Mouse (Mus musculus) lung, adult 2 months (tissue): ENCODE results near the gene Gm30191. TPM values are rescaled to one million over a fixed set of nuclear protein-coding genes. Genes with fewer than 3 reads are reported as not detected.
"Not testable (repeated sequence)": the region's sequence is repeated elsewhere in the genome, so short reads cannot be mapped to it uniquely, and the experiment has no call there.

Source experiments
- DNase-seq: peaks from one replicate; pipeline ENCODE4 v3.0.0; 2022
- H3K4me1 ChIP-seq: fragments of 200-500 bp; 2 replicates; pipeline ENCODE4 v1.6.1; 2011; ENCODE audit warnings: low read length; ENCODE audit not compliant: control insufficient read depth, insufficient read depth
- H3K4me3 ChIP-seq: fragments of 200-500 bp; replicated peaks from 2 replicates; pipeline ENCODE3; 2011; ENCODE audit warnings: low read depth, mild to moderate bottlenecking, control low read depth, low read length; ENCODE audit errors: extremely low read depth
- CTCF ChIP-seq: fragments of 200-500 bp; IDR thresholded peaks from 2 replicates; pipeline ENCODE4 v1.5.1; 2011; ENCODE audit warnings: mild to moderate bottlenecking, low read length, control low read depth; ENCODE audit not compliant: insufficient read depth
- POLR2A ChIP-seq: fragments of 200-500 bp; IDR thresholded peaks from 2 replicates; pipeline ENCODE4 v1.6.1; 2011; ENCODE audit warnings: low read depth, mild to moderate bottlenecking, control low read depth, low read length, borderline replicate concordance; ENCODE audit errors: extremely low read depth
- WGBS: fragments of 180-500 bp; shearing (Covaris S2); methylation state at CpG from one replicate; pipeline ENCODE4 v1.1.7; 2018; 5-methylcytosine and 5-hydroxymethylcytosine counted together
- polyA plus RNA-seq: library from polyadenylated mRNA; depleted of rRNA; stranded (reverse); fragments of >200 nt; gene quantifications from 2 replicates; pipeline ENCODE4 v1.2.3, GENCODE M21; 2012

Gm30191 gene
- polyA plus RNA-seq, 1 experiment, result not detected

DNA sequence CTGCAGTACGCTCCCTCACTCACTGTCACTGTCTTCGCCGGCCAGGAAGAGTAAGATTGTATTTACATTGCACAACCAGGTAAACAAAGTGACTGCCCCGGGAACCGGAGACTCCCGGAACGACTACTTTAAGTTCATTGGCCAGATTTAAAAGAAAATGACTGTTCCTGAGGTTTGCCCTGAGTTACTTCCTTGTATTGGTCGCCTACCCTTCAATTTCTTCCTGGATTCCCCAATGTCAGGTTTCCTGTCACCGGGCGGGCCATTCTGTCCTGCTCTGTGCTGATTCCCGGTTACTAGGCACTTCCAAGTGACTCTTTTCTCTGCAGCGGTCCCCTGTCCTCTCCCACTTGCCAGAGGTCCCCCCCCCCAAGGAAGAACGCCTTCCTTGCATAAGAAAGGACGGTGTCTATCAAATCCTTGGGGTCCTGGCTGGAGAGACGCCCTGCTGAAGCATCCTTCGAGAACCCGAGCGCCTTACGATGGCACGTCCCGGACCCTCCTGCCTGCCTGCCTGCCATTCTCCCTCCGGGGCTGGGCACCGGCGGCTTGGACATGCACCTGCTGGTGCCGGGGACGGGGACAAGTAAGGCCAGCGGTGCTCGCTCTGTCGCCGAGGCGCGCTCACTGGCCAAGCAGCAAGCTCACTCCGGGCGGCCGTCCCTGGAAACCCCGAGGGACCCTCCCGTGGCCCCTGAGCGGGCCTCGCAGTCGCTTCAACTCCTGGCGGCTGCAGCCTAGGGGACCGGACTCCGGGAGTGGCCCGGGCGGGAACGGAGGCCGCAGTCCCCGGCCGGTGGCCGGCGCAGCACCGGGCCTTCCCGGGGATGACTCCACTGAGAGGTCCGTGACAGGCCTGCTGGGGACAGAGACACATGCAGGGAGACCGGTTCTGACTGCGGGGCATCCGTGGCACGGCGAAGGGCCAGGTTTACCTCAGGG lies 39.8 kb downstream of the Gm30191 start:
- no peak for DNase-seq
- Histone ChIP-seq H3K4me1 (peaks cover 4% of the 10 kb centered on the region; the same call in 1 of the 2 replicates), H3K4me3 (peak overlapping the region; percentile 66)
- 1% methylated on average over 59 of the region's 59 CpGs for WGBS
- TF ChIP-seq CTCF (no peak), POLR2A (no peak)

DNA sequence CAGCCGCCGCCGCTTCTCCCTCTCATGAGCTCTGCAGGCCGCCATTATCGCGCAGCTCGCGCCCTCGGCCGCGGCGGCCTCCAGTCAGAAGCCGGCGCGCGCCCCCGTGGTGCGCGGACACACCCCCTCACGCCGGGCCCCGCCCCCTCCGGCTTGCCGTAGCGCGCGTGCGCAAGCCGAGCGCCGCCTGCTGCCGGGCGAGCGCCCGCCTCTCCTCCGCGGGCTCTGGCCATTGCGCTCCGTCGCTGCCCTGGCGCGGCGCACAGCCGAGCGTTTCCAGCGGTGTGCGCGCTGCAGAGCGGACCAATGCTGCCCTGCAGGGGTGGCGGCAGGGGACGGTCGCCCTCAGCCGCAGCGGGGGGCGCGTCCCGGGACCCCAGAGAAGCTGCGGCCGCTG lies 40.4 kb downstream of the Gm30191 start:
- Histone ChIP-seq H3K4me1 (peaks cover 4% of the 10 kb centered on the region; the same call in 1 of the 2 replicates), H3K4me3 (peak overlapping the region; percentile 90)
- under 1% methylated on average over 51 of the region's 59 CpGs for WGBS
- peak; percentile 97 for DNase-seq
- TF ChIP-seq POLR2A (peak; percentile 52; the same call in 1 of the 2 replicates), CTCF (no peak)

DNA sequence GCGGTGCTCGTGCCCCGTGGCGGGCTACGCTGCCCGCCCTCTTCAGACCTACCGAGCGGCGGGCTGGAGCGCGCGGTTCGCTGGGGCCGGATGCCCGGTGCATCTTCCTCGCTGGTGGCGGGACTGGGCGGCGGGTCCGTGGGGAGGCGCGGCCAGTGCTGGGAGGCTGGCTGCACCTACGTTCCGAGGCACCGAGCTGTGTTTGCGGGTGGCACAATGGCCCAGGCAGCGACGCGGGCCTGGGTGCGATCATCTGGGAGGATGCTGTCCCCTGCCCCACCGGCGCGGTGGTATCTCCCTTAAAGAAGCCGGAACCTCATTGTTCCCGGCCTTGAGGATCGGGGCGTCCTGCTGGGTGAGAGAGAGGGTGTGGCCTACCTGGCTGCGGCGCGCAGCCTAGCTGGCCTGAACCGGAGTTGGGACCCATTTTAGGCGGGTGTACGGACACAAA lies 40.9 kb downstream of the Gm30191 start, which contains the start of gene Pdik1l:
Pdik1l (minus strand) TSS at position 321 of the 451 bp plus-strand sequence.
- under 1% methylated on average over 43 of the region's 43 CpGs for WGBS
- DNase-seq, result no peak
- peaks cover 4% of the 10 kb centered on the region; the same call in 1 of the 2 replicates for H3K4me1 ChIP-seq
- H3K4me3 ChIP-seq, result peak within 1 kb of the TSS; percentile 90
- TF ChIP-seq POLR2A (peak; percentile 36; the same call in 1 of the 2 replicates), CTCF (no peak)

DNA sequence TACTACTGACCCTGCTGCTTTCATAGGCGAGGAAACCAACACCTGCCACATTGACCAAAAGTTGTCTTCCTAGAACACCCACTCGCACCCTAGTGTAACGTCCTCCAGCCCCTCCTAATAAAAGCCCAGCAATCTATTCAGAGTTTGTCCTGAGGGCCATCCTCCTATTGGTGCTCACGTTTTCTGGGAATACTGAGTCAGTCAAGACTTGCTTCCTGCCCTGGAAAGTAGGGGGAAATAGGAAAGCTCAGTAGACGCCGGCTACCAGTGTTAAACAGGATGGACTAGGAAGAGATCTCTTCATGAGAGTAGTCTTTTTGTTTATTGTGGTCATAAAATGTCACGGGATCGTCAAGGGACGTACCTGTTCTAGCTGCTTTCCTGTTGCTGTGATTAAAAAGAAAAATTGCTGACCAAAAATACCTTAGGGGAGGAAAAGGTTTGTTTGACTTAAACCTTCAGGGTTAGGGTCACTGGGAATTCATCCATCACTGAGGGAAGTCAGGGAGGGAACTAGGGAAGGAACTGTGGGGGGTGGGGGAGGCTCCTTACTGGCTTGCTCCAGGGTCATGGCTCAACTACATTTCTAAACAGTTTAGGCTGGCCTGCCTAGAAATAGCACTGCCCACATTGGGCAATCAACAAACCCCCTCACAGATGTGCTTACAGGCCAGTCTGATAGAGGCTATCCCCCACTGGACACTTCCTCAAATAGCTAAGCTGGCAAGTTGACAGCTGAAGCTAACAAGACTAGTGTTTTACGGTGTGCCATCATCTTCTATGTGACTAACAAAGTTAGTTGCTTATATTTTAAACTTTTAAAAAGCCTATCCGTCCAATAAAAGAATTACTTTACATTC lies 41.9 kb downstream of the Gm30191 start:
- TF ChIP-seq POLR2A (no peak), CTCF (no peak)
- DNase-seq, result no peak
- Histone ChIP-seq H3K4me1 (peaks cover 4% of the 10 kb centered on the region; the same call in 1 of the 2 replicates), H3K4me3 (no peak overlapping the region)
- 15% methylated on average over 11 of the region's 11 CpGs for WGBS

DNA sequence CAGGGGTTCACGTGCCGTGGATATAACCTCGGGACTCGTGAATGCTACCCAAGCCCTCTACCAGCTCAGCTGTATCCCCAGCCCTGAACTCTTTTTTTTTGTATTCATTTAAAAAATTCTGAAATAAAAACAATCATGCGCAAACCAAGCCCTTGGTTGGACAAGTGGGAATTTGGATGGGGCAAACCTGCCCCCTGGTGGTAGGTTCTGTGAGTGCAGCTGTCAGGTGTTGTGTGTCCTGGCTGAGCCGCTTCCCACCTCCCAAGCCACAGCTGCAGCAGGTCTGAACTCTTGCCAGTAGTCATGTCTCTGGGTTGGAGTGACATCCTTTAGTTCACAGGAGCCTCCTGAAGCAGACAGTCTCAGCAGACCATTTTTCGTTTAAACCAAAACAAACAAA lies 45.3 kb downstream of the Gm30191 start:
- H3K4me3 ChIP-seq, result no peak overlapping the region
- H3K4me1 ChIP-seq, result peaks cover 4% of the 10 kb centered on the region; the same call in 1 of the 2 replicates
- peak; percentile 77 for DNase-seq
- TF ChIP-seq CTCF (peak; percentile 96), POLR2A (no peak)
- 17% methylated on average over 7 of the region's 7 CpGs for WGBS

DNA sequence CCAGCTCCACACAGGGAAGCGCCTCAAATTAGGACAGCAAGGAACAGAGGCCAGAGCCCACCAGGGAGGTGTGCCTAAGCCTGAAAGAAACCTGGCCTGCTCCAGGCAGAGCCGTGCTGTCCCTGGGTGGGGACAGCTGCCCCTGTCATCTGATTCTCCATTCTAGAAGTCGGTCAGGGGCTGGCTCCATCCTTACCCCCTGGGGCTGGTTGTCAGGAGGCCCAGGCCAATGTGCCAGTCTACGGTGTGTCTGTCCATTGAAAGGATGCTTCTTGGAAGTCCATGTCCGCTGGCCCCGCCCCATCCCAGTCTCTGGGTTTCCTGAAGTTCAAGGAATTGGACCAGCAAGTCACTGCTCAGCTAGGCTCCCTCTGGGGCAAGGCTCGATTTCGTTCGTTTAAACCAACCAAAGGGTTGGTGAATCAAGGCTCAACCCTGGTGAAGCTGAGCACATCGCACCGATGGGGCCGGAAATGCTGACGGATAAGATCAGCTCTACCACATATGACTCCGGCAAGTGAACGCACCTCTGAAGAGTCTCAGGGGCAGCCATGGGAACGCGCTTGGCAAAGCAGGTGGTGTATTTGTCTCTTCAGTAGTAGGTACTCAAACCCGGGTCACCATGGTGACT lies 46.4 kb downstream of the Gm30191 start:
- no peak for DNase-seq
- Histone ChIP-seq H3K4me1 (peaks cover 4% of the 10 kb centered on the region; the same call in 1 of the 2 replicates), H3K4me3 (no peak overlapping the region)
- 54% methylated on average over 18 of the region's 18 CpGs for WGBS
- no peak for TF ChIP-seq POLR2A
- no peak for TF ChIP-seq CTCF

DNA sequence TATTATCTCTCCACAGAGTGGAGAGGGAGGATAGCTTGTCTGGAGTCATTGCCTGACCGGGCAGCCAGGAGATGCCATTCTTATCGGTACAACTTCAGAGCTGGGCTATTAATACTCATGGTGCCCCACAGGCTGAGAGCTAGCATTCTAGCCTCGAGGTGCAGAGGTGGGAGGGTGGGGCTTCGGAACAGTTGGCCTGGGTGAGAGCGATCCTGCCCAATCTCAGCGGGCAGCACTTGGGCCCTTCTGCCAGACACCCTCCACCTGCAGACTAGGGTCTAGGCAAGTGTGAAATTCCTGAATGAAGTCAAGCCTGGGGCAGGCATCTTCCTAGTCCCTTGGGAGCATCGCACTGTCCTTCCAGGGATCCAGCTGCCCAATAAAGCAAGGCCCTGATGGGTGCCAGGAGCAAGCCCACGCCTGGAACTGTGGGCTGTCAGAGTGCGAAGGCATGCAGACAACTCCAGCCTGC lies 47.0 kb downstream of the Gm30191 start:
- TF ChIP-seq CTCF (no peak), POLR2A (no peak)
- no peak for DNase-seq
- no peak overlapping the region for H3K4me3 ChIP-seq
- H3K4me1 ChIP-seq, result no peaks in the 10 kb centered on the region
- 48% methylated on average over 9 of the region's 9 CpGs for WGBS

DNA sequence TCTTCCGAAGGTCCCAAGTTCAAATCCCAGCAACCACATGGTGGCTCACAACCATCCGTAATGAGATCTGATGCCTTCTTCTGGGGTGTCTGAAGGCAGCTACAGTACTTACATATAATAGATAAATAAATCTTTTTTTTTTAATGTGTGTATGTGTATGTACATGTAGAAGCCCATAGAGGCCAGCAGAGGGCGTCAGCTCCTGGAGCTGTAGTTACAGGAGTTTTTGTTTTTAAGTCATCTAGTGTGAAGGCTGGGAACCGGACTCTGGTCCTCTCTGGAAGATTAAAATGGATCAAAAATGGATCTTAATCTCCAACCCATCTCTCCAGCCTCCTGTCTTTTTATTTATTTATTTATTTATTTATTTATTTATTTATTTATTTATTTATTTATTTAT lies 49.4 kb downstream of the Gm30191 start:
- WGBS, result 85% methylated on average over 4 of the region's 4 CpGs
- DNase-seq, result not testable (repeated sequence)

DNA sequence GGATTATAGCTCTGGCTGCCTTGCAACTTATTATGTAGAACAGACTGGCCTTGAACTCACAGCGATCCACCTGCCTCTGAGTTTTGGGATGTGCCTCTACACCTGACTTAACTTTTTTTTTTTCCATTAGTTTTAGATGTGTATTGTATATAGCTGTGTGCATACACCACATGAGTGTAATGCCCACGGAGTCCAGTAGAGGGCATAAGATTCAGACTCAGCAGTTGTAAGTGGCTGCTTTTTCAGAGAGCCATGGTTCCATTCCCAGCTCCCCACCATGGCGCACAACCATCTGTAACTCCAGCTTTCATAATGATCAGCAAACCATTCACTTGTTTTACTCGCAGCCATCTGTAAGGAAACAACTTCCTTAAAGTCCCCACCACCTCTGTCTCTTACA lies 49.8 kb downstream of the Gm30191 start:
- TF ChIP-seq POLR2A (no peak), CTCF (no peak)
- H3K4me1 ChIP-seq, result no peaks in the 10 kb centered on the region
- DNase-seq, result no peak
- WGBS, result 90% methylated on average over 4 of the region's 4 CpGs
- H3K4me3 ChIP-seq, result no peak overlapping the region

More for the DNA sequence above, 49.4 kb downstream of the Gm30191 start:
- not testable (repeated sequence) for H3K4me1 ChIP-seq, H3K4me3 ChIP-seq
